Mouse (Mus musculus): ENCODE measurements around the gene Tnr. TPM values are rescaled to one million over a fixed set of nuclear protein-coding genes. Genes with fewer than 3 reads are reported as not detected.

The Tnr gene
- polyA plus RNA-seq, 1 experiment from 2014 or later: 0.49 TPM

DNA sequence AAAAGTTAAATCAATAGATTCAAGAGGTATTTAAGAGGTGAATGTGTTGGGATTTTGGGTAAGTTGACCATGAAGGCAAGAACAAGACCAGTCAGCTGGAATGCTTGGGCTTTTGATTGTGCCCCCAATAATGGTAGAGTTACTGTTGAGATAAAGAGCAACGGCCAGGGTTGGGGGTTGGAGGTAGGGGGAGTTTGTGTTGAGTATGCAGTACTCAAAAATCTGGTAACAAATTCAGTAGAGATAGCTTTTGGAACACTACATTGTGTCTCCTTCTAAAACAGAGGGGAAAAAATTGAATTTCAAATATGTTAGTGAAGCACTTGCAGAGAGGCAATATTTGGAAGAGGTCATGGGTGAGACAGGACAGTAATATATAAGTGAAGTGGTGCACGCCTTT lies 49.5 kb downstream of the Tnr start:
- H3K27ac ChIP-seq (ENCODE audit: low read depth, low read length): no peak overlapping the region
- H3K36me3 ChIP-seq (ENCODE audit: control insufficient read depth, insufficient read depth, low read length): no peaks in the 10 kb centered on the region
- H3K9ac ChIP-seq (ENCODE audit: low read depth, low read length): no peak overlapping the region
- H3K4me3 ChIP-seq (ENCODE audit: low read depth, low read length): no peak overlapping the region
- ATAC-seq (ENCODE audit: low FRiP score) (no peak), DNase-seq (ENCODE audit: low spot score) (no peak)
- no peaks in the 10 kb centered on the region for H3K9me3 ChIP-seq (ENCODE audit: control insufficient read depth, low read length)
- no peaks in the 10 kb centered on the region for H3K27me3 ChIP-seq (ENCODE audit: control insufficient read depth, insufficient read depth, low read length)
- whole genome bisulfite sequencing: 85% methylated on average over 2 of the region's 2 CpGs
- H3K4me1 ChIP-seq (replicated peaks; ENCODE audit: control insufficient read depth, insufficient read depth, low read length): no peaks in the 10 kb centered on the region
- H3K4me2 ChIP-seq (replicated peaks; ENCODE audit: low read depth, low read length): no peak overlapping the region

DNA sequence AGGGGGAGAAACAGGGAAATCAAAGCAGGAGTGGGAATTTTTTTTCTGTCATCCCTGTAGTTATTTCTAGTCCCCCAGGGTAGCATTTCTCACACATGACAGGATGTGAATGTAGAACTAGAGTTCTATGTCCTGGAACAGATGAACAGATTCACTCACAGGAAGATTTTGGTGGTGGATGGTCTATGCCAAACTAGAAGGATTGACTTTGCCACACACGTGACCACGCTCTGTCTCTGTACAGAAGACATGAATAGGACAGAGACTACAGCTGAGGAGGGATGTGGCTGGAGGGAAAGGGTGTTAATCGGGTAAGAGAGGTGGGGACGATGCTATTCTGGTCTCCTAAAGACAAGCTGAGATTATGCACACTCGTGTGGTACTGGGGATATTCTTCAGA lies 51.1 kb downstream of the Tnr start:
- Histone ChIP-seq H3K27ac (ENCODE audit: low read depth, low read length) (no peak overlapping the region), H3K27me3 (ENCODE audit: control insufficient read depth, insufficient read depth, low read length) (no peaks in the 10 kb centered on the region), H3K36me3 (ENCODE audit: control insufficient read depth, insufficient read depth, low read length) (no peaks in the 10 kb centered on the region), H3K4me2 (replicated peaks; ENCODE audit: low read depth, low read length) (no peak overlapping the region), H3K4me1 (replicated peaks; ENCODE audit: control insufficient read depth, insufficient read depth, low read length) (no peaks in the 10 kb centered on the region), H3K4me3 (ENCODE audit: low read depth, low read length) (no peak overlapping the region), H3K9ac (ENCODE audit: low read depth, low read length) (no peak overlapping the region), H3K9me3 (ENCODE audit: control insufficient read depth, low read length) (no peaks in the 10 kb centered on the region)
- WGBS: 90% methylated on average over 5 of the region's 5 CpGs
- DNase-seq (ENCODE audit: low spot score) (no peak), ATAC-seq (ENCODE audit: low FRiP score) (no peak)

DNA sequence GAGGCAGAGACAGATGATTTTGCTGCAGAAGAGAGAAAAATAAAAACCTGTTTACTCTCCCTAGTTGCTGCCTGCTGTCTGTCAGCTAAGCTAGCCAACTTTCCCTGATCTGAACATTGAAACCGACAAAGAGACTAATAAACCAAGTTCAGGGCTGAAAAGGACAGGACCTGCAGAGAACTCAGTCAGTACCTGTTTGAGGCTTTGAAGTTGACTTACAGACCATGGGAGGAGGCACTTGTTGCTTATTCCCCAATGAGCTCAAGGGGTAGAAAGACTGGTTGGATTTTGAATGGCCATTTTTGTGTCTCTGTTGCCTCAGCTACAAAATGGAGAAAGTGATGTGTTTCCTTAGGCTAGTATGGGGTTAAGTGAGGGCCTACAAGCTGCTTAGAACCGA lies 52.7 kb downstream of the Tnr start:
- ATAC-seq (ENCODE audit: low FRiP score) (no peak), DNase-seq (ENCODE audit: low spot score) (no peak)
- Histone ChIP-seq H3K4me3 (ENCODE audit: low read depth, low read length) (no peak overlapping the region), H3K4me1 (replicated peaks; ENCODE audit: control insufficient read depth, insufficient read depth, low read length) (no peaks in the 10 kb centered on the region), H3K36me3 (ENCODE audit: control insufficient read depth, insufficient read depth, low read length) (no peaks in the 10 kb centered on the region), H3K9me3 (ENCODE audit: control insufficient read depth, low read length) (no peaks in the 10 kb centered on the region), H3K27me3 (ENCODE audit: control insufficient read depth, insufficient read depth, low read length) (no peaks in the 10 kb centered on the region), H3K4me2 (replicated peaks; ENCODE audit: low read depth, low read length) (no peak overlapping the region), H3K9ac (ENCODE audit: low read depth, low read length) (no peak overlapping the region), H3K27ac (ENCODE audit: low read depth, low read length) (no peak overlapping the region)
- WGBS: 67% methylated on average over 2 of the region's 2 CpGs

DNA sequence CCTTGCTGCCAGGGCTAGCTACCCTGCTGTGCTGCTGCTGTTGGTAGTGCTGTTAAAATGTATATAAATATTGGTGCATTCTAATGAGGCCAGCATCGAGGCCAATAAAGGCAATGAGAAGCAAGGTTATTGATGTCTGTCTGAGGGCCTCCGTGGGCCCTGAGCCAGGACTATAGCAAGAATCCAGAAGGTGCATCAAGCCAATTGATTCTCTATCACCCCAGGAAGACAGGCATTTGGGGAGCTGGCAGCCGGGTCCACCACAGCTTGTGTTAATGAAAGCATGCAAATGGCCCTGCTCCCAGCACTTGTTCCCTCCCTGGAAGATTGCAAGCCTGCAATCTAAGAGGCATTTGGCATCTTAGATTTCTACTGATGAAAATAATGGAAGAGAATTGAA lies 54.8 kb downstream of the Tnr start:
- DNase-seq (ENCODE audit: low spot score) (no peak), ATAC-seq (ENCODE audit: low FRiP score) (no peak)
- no peak overlapping the region for H3K4me3 ChIP-seq (ENCODE audit: low read depth, low read length)
- H3K4me1 ChIP-seq (replicated peaks; ENCODE audit: control insufficient read depth, insufficient read depth, low read length): no peaks in the 10 kb centered on the region
- H3K9me3 ChIP-seq (ENCODE audit: control insufficient read depth, low read length): no peaks in the 10 kb centered on the region
- no peak overlapping the region for H3K9ac ChIP-seq (ENCODE audit: low read depth, low read length)
- H3K27me3 ChIP-seq (ENCODE audit: control insufficient read depth, insufficient read depth, low read length): no peaks in the 10 kb centered on the region
- no peaks in the 10 kb centered on the region for H3K36me3 ChIP-seq (ENCODE audit: control insufficient read depth, insufficient read depth, low read length)
- 36% methylated on average over 3 of the region's 3 CpGs for WGBS
- H3K27ac ChIP-seq (ENCODE audit: low read depth, low read length): no peak overlapping the region
- H3K4me2 ChIP-seq (replicated peaks; ENCODE audit: low read depth, low read length): no peak overlapping the region

DNA sequence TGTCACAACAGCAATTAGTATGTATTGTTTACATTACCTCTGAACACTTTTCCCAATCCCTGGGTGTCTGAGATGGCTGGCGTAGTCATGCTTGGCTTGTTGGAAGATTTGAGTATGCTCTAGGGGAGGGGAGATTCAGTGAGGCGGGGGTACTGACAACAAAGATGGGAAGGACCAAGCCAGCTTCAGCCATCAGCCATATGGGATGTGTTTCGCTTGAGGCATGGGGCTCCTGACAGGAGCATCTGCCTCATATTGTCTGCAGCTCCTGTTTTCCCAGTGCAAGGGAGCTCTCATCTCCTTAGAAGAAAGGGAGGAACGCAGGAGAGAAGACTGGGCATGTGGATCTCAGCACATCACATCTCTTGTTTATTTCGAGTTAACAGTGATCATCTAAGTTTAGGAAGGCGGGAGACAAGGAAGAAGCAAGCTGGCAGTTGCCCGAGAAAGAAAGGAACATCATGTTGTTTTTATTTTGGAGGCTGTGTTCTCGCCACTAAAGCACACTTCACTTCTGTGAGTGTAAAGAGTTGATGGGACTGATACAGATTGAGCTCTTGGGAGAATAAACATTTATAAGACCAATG lies 56.9 kb downstream of the Tnr start:
- Histone ChIP-seq H3K9me3 (ENCODE audit: control insufficient read depth, low read length) (no peaks in the 10 kb centered on the region), H3K4me3 (ENCODE audit: low read depth, low read length) (no peak overlapping the region), H3K27me3 (ENCODE audit: control insufficient read depth, insufficient read depth, low read length) (no peaks in the 10 kb centered on the region), H3K27ac (ENCODE audit: low read depth, low read length) (no peak overlapping the region), H3K4me1 (replicated peaks; ENCODE audit: control insufficient read depth, insufficient read depth, low read length) (no peaks in the 10 kb centered on the region), H3K4me2 (replicated peaks; ENCODE audit: low read depth, low read length) (no peak overlapping the region), H3K9ac (ENCODE audit: low read depth, low read length) (no peak overlapping the region), H3K36me3 (ENCODE audit: control insufficient read depth, insufficient read depth, low read length) (no peaks in the 10 kb centered on the region)
- 81% methylated on average over 8 of the region's 8 CpGs for WGBS
- ATAC-seq (ENCODE audit: low FRiP score) (no peak), DNase-seq (ENCODE audit: low spot score) (no peak)

DNA sequence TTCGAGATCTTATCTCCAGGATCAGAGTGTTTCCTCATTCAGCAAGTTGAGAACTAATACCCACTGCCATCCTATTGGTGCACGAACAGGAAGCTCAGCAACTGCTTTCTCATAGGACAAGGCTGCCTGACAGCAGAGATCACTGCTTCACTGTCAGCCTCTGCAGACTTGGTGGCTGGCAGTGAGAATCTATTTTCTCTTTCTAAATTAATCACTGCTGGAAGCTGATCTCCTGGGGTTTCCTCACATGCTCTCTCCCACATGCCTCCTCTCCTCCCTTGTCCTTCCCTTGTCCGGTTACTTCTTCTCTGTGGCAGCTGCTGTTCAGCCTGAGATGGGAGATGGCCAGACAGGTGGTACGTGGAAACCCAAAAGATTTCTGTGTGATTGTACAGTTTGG lies 60.3 kb downstream of the Tnr start:
- Histone ChIP-seq H3K27me3 (ENCODE audit: control insufficient read depth, insufficient read depth, low read length) (no peaks in the 10 kb centered on the region), H3K4me3 (ENCODE audit: low read depth, low read length) (no peak overlapping the region), H3K27ac (ENCODE audit: low read depth, low read length) (no peak overlapping the region), H3K36me3 (ENCODE audit: control insufficient read depth, insufficient read depth, low read length) (no peaks in the 10 kb centered on the region), H3K4me1 (replicated peaks; ENCODE audit: control insufficient read depth, insufficient read depth, low read length) (no peaks in the 10 kb centered on the region), H3K9me3 (ENCODE audit: control insufficient read depth, low read length) (no peaks in the 10 kb centered on the region), H3K9ac (ENCODE audit: low read depth, low read length) (no peak overlapping the region), H3K4me2 (replicated peaks; ENCODE audit: low read depth, low read length) (no peak overlapping the region)
- 79% methylated on average over 4 of the region's 4 CpGs for WGBS
- ATAC-seq (ENCODE audit: low FRiP score): no peak
- DNase-seq (ENCODE audit: low spot score): no peak

DNA sequence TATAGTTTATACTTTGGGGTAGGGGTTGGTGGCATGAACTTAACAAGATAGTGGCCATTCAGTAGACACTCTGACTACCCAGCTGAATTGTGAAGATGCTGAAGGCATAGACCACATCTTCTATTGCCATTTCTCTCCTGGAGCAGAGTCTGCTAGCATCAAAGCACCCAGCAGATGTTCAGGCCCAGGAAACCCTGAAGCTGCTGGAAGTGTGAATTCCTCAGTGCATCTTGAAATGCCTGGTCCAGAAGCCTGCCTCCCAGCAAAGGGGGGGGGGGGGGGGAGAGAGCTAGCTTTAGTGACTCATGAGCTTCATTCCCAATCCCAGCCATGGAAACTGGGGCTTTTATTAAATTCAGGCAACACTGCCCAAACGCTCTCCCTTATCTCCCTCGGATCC lies 65.2 kb downstream of the Tnr start:
- 86% methylated on average over 2 of the region's 2 CpGs for WGBS

DNA sequence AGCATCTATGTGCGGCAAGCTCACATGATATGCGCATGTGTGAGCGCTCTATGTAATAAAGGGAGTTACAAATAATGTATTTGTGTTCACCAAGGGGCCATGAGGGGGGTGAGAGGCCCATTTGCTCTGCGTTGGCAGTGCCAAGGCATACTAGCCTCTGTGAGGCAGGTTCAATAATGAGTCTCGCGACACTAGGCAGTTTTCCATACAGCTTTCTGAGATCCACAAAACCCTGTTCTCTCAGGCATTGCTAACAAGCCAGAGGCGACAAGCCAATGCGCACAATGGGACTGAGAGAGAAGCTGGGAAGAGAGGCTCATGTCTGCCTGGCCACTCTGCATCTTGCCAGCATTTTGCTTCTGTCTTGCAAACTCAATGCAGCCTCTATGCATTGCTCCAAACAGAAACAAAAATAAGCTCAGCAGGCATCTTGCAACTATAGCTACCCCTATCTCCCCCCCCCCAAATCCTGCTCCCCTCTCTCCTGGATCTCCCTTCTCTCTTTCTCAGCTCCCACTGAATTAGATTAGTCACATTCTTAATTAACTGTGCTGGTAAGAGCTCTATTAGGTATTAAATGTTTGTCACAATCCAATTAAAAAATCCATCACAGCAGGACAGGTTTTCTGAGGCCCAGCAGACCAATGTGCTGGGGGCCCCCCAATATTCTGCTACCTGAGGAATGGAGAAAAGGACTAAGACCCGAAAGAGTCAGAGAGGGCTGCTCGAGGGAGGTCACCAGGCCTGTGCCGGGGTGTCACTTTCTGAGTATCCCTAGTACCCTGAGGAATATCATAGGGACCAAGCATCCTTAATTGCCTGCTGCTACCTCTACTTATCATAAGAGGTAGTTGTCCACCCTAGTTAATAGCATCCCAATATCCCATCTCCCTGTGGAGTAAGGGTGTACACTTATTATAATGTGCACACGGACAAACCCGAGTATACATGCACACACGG lies 70.8 kb downstream of the Tnr start:
- DNase-seq (ENCODE audit: low spot score) (no peak), ATAC-seq (ENCODE audit: low FRiP score) (no peak)
- Histone ChIP-seq H3K9ac (ENCODE audit: low read depth, low read length) (no peak overlapping the region), H3K27me3 (ENCODE audit: control insufficient read depth, insufficient read depth, low read length) (no peaks in the 10 kb centered on the region), H3K4me3 (ENCODE audit: low read depth, low read length) (no peak overlapping the region), H3K36me3 (ENCODE audit: control insufficient read depth, insufficient read depth, low read length) (no peaks in the 10 kb centered on the region), H3K27ac (ENCODE audit: low read depth, low read length) (no peak overlapping the region), H3K4me1 (replicated peaks; ENCODE audit: control insufficient read depth, insufficient read depth, low read length) (no peaks in the 10 kb centered on the region), H3K9me3 (ENCODE audit: control insufficient read depth, low read length) (no peaks in the 10 kb centered on the region), H3K4me2 (replicated peaks; ENCODE audit: low read depth, low read length) (no peak overlapping the region)
- 76% methylated on average over 14 of the region's 14 CpGs for WGBS

More for the DNA sequence above, 65.2 kb downstream of the Tnr start:
- no peak for DNase-seq (ENCODE audit: low spot score)
- no peak overlapping the region for H3K4me2 ChIP-seq (replicated peaks; ENCODE audit: low read depth, low read length)
- no peaks in the 10 kb centered on the region for H3K36me3 ChIP-seq (ENCODE audit: control insufficient read depth, insufficient read depth, low read length)
- H3K27ac ChIP-seq (ENCODE audit: low read depth, low read length): no peak overlapping the region
- H3K9me3 ChIP-seq (ENCODE audit: control insufficient read depth, low read length): no peaks in the 10 kb centered on the region
- no peak for ATAC-seq (ENCODE audit: low FRiP score)
- no peak overlapping the region for H3K9ac ChIP-seq (ENCODE audit: low read depth, low read length)
- H3K4me3 ChIP-seq (ENCODE audit: low read depth, low read length): no peak overlapping the region
- H3K27me3 ChIP-seq (ENCODE audit: control insufficient read depth, insufficient read depth, low read length): no peaks in the 10 kb centered on the region
- no peaks in the 10 kb centered on the region for H3K4me1 ChIP-seq (replicated peaks; ENCODE audit: control insufficient read depth, insufficient read depth, low read length)

DNA sequence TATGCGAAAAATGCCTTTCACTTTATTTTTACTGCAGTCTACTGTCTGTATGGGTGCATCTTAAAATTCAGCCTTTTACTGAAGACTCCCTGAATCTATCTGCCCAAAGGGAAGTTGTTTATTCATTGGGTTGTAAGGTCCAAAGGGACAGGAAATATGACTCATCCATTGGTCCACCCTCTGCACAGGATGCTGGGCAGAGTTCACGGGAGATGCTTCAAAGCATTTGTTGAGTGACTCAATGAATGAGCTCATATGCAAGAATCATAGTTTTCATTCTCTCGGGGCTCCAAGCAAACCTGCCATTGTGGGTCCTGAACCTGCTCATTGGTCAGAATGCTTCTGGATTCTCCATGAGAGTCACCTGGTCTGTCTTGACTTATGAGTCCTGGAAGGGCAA lies 72.2 kb downstream of the Tnr start:
- H3K27me3 ChIP-seq (ENCODE audit: control insufficient read depth, insufficient read depth, low read length): no peaks in the 10 kb centered on the region
- H3K36me3 ChIP-seq (ENCODE audit: control insufficient read depth, insufficient read depth, low read length): no peaks in the 10 kb centered on the region
- H3K9me3 ChIP-seq (ENCODE audit: control insufficient read depth, low read length): no peaks in the 10 kb centered on the region
- no peak overlapping the region for H3K4me3 ChIP-seq (ENCODE audit: low read depth, low read length)
- no peak for ATAC-seq (ENCODE audit: low FRiP score)
- no peak for DNase-seq (ENCODE audit: low spot score)
- H3K4me1 ChIP-seq (replicated peaks; ENCODE audit: control insufficient read depth, insufficient read depth, low read length): no peaks in the 10 kb centered on the region
- no peak overlapping the region for H3K9ac ChIP-seq (ENCODE audit: low read depth, low read length)
- H3K27ac ChIP-seq (ENCODE audit: low read depth, low read length): no peak overlapping the region
- WGBS: 86% methylated on average over 3 of the region's 3 CpGs
- H3K4me2 ChIP-seq (replicated peaks; ENCODE audit: low read depth, low read length): no peak overlapping the region
